Mouse (Mus musculus): ENCODE results near the gene St6galnac3. TPM values are rescaled to one million over a fixed set of nuclear protein-coding genes. Genes with fewer than 3 reads are reported as not detected.

The St6galnac3 gene
- total and polyA plus RNA-seq, 3 experiments: 0.08 to 1.1 (median 0.38) TPM

- TF ChIP-seq MXI1 (IDR thresholded peaks at IDR 0.05; ENCODE audit: low read depth, low read length): no peak
- TF ChIP-seq IRF4 (IDR thresholded peaks at IDR 0.05; ENCODE audit: low read depth, low read length): no peak
- TF ChIP-seq BHLHE40 (IDR thresholded peaks at IDR 0.05; ENCODE audit: low read depth, low read length): no peak
- dilution Hi-C loops (cut with MboI; ENCODE audit: extremely low pct_ligation_motif_present, extremely low pct_unique_long_range_greater_than_20kb, low sequenced_read_pairs): no loop called here
- Histone ChIP-seq H3K79me2 (replicated peaks; ENCODE audit: control insufficient read depth, extremely low read depth, insufficient read depth, poor library complexity, severe bottlenecking) (no peaks in the 10 kb centered on the region), H3K9ac (ENCODE audit: insufficient read depth, low read depth) (no peak overlapping the region), H3K9me3 (replicated peaks; ENCODE audit: low read length) (no peaks in the 10 kb centered on the region), H3K27ac (ENCODE audit: insufficient read depth, low read depth) (no peak overlapping the region), H3K4me1 (ENCODE audit: control insufficient read depth in 1 of 2, insufficient read depth in 2 of 2) (peaks cover 3 to 13% of the 10 kb centered on the region in 2 experiments), H3K4me3 (replicated peaks in 1 of 3; ENCODE audit: low read depth in 2 of 3, low read length in 2 of 3, poor library complexity in 1 of 3) (no peak overlapping the region), H3K36me3 (replicated peaks in 1 of 2; ENCODE audit: control insufficient read depth in 1 of 2, insufficient read depth in 1 of 2, low read length in 1 of 2) (no peaks in the 10 kb centered on the region), H3K27me3 (replicated peaks) (no peaks in the 10 kb centered on the region), H3K4me2 (ENCODE audit: insufficient read depth, low read depth, poor library complexity, severe bottlenecking) (no peak overlapping the region)
- no peak for DNase-seq (ENCODE audit: extremely low read depth)
- in situ Hi-C loops (cut with MboI; ENCODE audit: low pct_ligation_motif_present, low pct_unique_long_range_greater_than_20kb, low sequenced_read_pairs): no loop called here
Measured at GRCm38 (mm10) chr3:153238381-153238780, 486.6 kb downstream of the St6galnac3 start.

GRCm38 (mm10) chr3:153236262-153236661, 488.7 kb downstream of the St6galnac3 start:
- dilution Hi-C loops (cut with MboI; ENCODE audit: extremely low pct_ligation_motif_present, extremely low pct_unique_long_range_greater_than_20kb, low sequenced_read_pairs): no loop called here
- H3K27ac ChIP-seq (ENCODE audit: insufficient read depth, low read depth): no peak overlapping the region
- in situ Hi-C loops (cut with MboI; ENCODE audit: low pct_ligation_motif_present, low pct_unique_long_range_greater_than_20kb, low sequenced_read_pairs): no loop called here
- H3K27me3 ChIP-seq (replicated peaks): no peaks in the 10 kb centered on the region
- no peak for DNase-seq (ENCODE audit: extremely low read depth)
- H3K36me3 ChIP-seq (replicated peaks in 1 of 2; ENCODE audit: control insufficient read depth in 1 of 2, insufficient read depth in 1 of 2, low read length in 1 of 2): no peaks in the 10 kb centered on the region
- H3K4me2 ChIP-seq (ENCODE audit: insufficient read depth, low read depth, poor library complexity, severe bottlenecking): no peak overlapping the region
- no peaks in the 10 kb centered on the region for H3K79me2 ChIP-seq (replicated peaks; ENCODE audit: control insufficient read depth, extremely low read depth, insufficient read depth, poor library complexity, severe bottlenecking)
- H3K4me1 ChIP-seq (ENCODE audit: control insufficient read depth in 1 of 2, insufficient read depth in 2 of 2): peaks cover 3 to 10% of the 10 kb centered on the region in 2 experiments
- no peak overlapping the region for H3K9ac ChIP-seq (ENCODE audit: insufficient read depth, low read depth)
- TF ChIP-seq POLR2A (IDR thresholded peaks at IDR 0.05; ENCODE audit: low read depth, low read length): no peak
- no peak for TF ChIP-seq E2F4 (IDR thresholded peaks at IDR 0.05; ENCODE audit: insufficient replicate concordance, low read depth, low read length)
- no peak for TF ChIP-seq POLR2AphosphoS2 (IDR thresholded peaks at IDR 0.05; ENCODE audit: low read depth, low read length)
- TF ChIP-seq CHD1 (IDR thresholded peaks at IDR 0.05; ENCODE audit: low read depth, low read length): no peak
- TF ChIP-seq MXI1 (IDR thresholded peaks at IDR 0.05; ENCODE audit: low read depth, low read length): no peak
- no peak for TF ChIP-seq ETS1 (conservative IDR thresholded peaks at IDR 0.05; ENCODE audit: low read depth, low read length)
- no peak for TF ChIP-seq CHD2 (IDR thresholded peaks at IDR 0.05; ENCODE audit: low read length)
- no peak for TF ChIP-seq JUN (IDR thresholded peaks at IDR 0.05; ENCODE audit: insufficient read depth, low read depth, low read length)
- no peak for TF ChIP-seq MAZ (IDR thresholded peaks at IDR 0.05; ENCODE audit: low read depth, low read length)
- no peak for TF ChIP-seq MYC (IDR thresholded peaks at IDR 0.05; ENCODE audit: low read depth, low read length)
- TF ChIP-seq RCOR1 (conservative IDR thresholded peaks at IDR 0.05; ENCODE audit: low read depth, low read length): no peak
- TF ChIP-seq TBP (conservative IDR thresholded peaks at IDR 0.05; ENCODE audit: low read depth, low read length): no peak
- TF ChIP-seq HCFC1 (IDR thresholded peaks at IDR 0.05; ENCODE audit: low read depth, low read length): no peak
- no peak for TF ChIP-seq USF1 (IDR thresholded peaks at IDR 0.05; ENCODE audit: low read depth, low read length)
- no peak for TF ChIP-seq ZC3H11A (IDR thresholded peaks at IDR 0.05; ENCODE audit: low read depth, low read length)
- TF ChIP-seq NELFE (IDR thresholded peaks at IDR 0.05; ENCODE audit: low read depth, low read length): no peak
- TF ChIP-seq ZMIZ1 (IDR thresholded peaks at IDR 0.05; ENCODE audit: low read depth, low read length): no peak
- TF ChIP-seq CTCF (conservative IDR thresholded peaks at IDR 0.05 in 1 of 2, IDR thresholded peaks at IDR 0.05 in 1 of 2; ENCODE audit: low read depth in 2 of 2, low read length in 2 of 2): no peak
- TF ChIP-seq USF2 (conservative IDR thresholded peaks at IDR 0.05; ENCODE audit: low read depth, low read length): no peak
- TF ChIP-seq NRF1 (IDR thresholded peaks at IDR 0.05; ENCODE audit: low read depth, low read length): no peak
- no peaks in the 10 kb centered on the region for H3K9me3 ChIP-seq (replicated peaks; ENCODE audit: low read length)
- H3K4me3 ChIP-seq (replicated peaks in 1 of 3; ENCODE audit: low read depth in 2 of 3, low read length in 2 of 3, poor library complexity in 1 of 3): no peak overlapping the region

All from CH12.LX (cell line).